In the genomic region with DNA sequence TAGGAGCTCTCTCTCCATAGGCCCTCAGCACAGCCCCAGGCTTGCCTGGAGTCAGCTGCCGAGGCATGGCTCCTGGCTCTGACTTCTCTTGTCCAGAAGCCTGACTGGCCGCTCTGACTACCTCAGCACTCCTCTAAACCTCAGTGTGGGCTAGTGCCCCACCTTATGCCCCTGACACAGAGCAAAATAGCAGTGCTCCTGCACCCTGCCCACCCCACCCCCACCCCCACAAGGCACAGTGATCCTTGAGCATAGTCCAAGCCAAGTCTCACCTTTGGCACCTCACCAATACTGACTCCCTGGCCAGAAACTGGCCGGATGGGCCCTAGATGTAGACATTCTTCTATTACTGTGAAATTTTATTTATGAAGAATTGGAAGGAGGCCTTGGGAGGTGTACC, we compare ENCODE assay signal across 13 mouse cellular contexts.
"Had no signal": no experiment of that assay in that cellular context is flagged by ENCODE, and none has a peak within 500 bp of the region (broad histone marks: within the 10 kb centered on the region; RNA-seq: fewer than 3 reads in every experiment).

No protein-coding gene starts in this region.

- H3K4me3 ChIP-seq: layer of hippocampus, adult 2 months; limb, embryonic 10.5 days; liver, embryonic 15.5 days; midbrain, embryonic 13.5 days had no signal

- H3K36me3 ChIP-seq: limb, embryonic 10.5 days; liver, embryonic 15.5 days; midbrain, embryonic 13.5 days had no signal

- ATAC-seq: intestine, embryonic 16.5 days; lung, postnatal 0 days; midbrain, embryonic 13.5 days had no signal

- DNase-seq: lung, adult 2 months; lung, postnatal 36 days; right cerebral cortex, adult 18-20 months; thymus, adult 18-20 months; thymus, postnatal 14 days had no signal

- H3K9me3 ChIP-seq: limb, embryonic 10.5 days; liver, embryonic 15.5 days; midbrain, embryonic 13.5 days had no signal

- H3K27ac ChIP-seq: layer of hippocampus, adult 2 months; limb, embryonic 10.5 days; liver, embryonic 15.5 days; midbrain, embryonic 13.5 days; stomach, postnatal 0 days had no signal

- H3K9ac ChIP-seq: liver, embryonic 15.5 days; midbrain, embryonic 13.5 days had no signal

- H3K4me2 ChIP-seq: liver, embryonic 11.5 days; liver, embryonic 15.5 days; midbrain, embryonic 13.5 days had no signal
